Mouse (Mus musculus) spleen, postnatal 0 days (tissue): ENCODE results near the gene Gpr61. TPM values are rescaled to one million over a fixed set of nuclear protein-coding genes. Genes with fewer than 3 reads are reported as not detected.

Experiments used
- polyA plus RNA-seq: library from polyadenylated mRNA; unstranded; fragments of >200 nt; fragmentation: Nextera tagmentation; extraction: Ambion mirVana; gene quantifications from 2 replicates; pipeline ENCODE4 v1.2.1, GENCODE M21; 2015

The Gpr61 gene
- polyA plus RNA-seq = 0.04 and 0.05 TPM in 2 replicates

GRCm38 (mm10) chr3:108154656-108155055 is at the start of gene Gpr61:
TSS of gene Gpr61 (minus strand) at chr3:108154882.

GRCm38 (mm10) chr3:108200329-108201323 is 45.9 kb upstream of the Gpr61 start, which contains the start of gene Cyb561d1:
TSS of gene Cyb561d1 (minus strand) at chr3:108201212.

GRCm38 (mm10) chr3:108186098-108187047 is 31.7 kb upstream of the Gpr61 start, which contains the start of gene Amigo1:
TSS of gene Amigo1 (plus strand) at chr3:108186335.

GRCm38 (mm10) chr3:108145534-108146445 is 8.9 kb downstream of the Gpr61 start, which contains the start of gene Gnai3:
TSS of gene Gnai3 (minus strand) at chr3:108146146.

Other genes with a start within 250 kb of the Gpr61 start
- gene Gstm7, start 223.1 kb downstream of the Gpr61 start, polyA plus RNA-seq = 1.1 and 2.0 TPM in 2 replicates
- 0.25 TPM in 2 replicates for gene Gstm6, start 211.1 kb downstream of the Gpr61 start, polyA plus RNA-seq
- gene Gstm3, start 185.6 kb downstream of the Gpr61 start, polyA plus RNA-seq = not detected in 2 replicates
- 18.8 and 23.1 TPM in 2 replicates for gene Gstm2, start 168.4 kb downstream of the Gpr61 start, polyA plus RNA-seq
- 46.6 and 66.5 TPM in 2 replicates for gene Gstm1, start 136.9 kb downstream of the Gpr61 start, polyA plus RNA-seq
- 5.9 and 6.9 TPM in 2 replicates for gene Gstm4, start 110.0 kb downstream of the Gpr61 start, polyA plus RNA-seq
- gene Ampd2, start 68.2 kb downstream of the Gpr61 start, polyA plus RNA-seq = 40.6 and 41.5 TPM in 2 replicates
- gene Gnat2, start 62.1 kb downstream of the Gpr61 start, polyA plus RNA-seq = 3.2 and 3.3 TPM in 2 replicates
- 61.5 and 71.2 TPM in 2 replicates for gene Gnai3, start 8.7 kb downstream of the Gpr61 start, polyA plus RNA-seq
- gene Amigo1, start 31.5 kb upstream of the Gpr61 start, polyA plus RNA-seq = 0.83 and 0.98 TPM in 2 replicates
- gene Cyb561d1, start 46.3 kb upstream of the Gpr61 start, polyA plus RNA-seq = 2.8 and 3.6 TPM in 2 replicates
- gene Atxn7l2, start 56.1 kb upstream of the Gpr61 start, polyA plus RNA-seq = 3.7 and 3.9 TPM in 2 replicates
- not detected in 2 replicates for gene Sypl2, start 71.8 kb upstream of the Gpr61 start, polyA plus RNA-seq
- 216 and 222 TPM in 2 replicates for gene Psma5, start 102.0 kb upstream of the Gpr61 start, polyA plus RNA-seq
- gene Sort1, start 129.2 kb upstream of the Gpr61 start, polyA plus RNA-seq = 3.0 and 4.4 TPM in 2 replicates
- gene Mybphl, start 210.0 kb upstream of the Gpr61 start, polyA plus RNA-seq = not detected in 2 replicates
- 17.4 and 18.8 TPM in 2 replicates for gene Psrc1, start 229.0 kb upstream of the Gpr61 start, polyA plus RNA-seq